Mouse (Mus musculus) left cerebral cortex, adult 8-10 months (tissue): ENCODE data around the gene Lbhd2. TPM values are rescaled to one million over a fixed set of nuclear protein-coding genes. Genes with fewer than 3 reads are reported as not detected.

Experiments
- DNase-seq, 2 experiments: peaks; one replicate each; pipeline ENCODE4 v3.0.0; 2022; ENCODE audit warnings: low spot score in 2 of 2
- total RNA-seq, 4 experiments: library from RNA; stranded (reverse); gene quantifications; 2 replicates each; pipeline ENCODE4 v1.2.4; 2022

Gene Lbhd2
- total RNA-seq, 4 experiments from 2014 or later = 2.4 to 4.8 (median 3.5) TPM

- no peak for DNase-seq
These were observed 1.7 kb upstream of the Lbhd2 start for GRCm38 (mm10) chr12:111404880-111405279.

GRCm38 (mm10) chr12:111409583-111409982 is 3.0 kb downstream of the Lbhd2 start:
- no peak for DNase-seq

GRCm38 (mm10) chr12:111411631-111412355 is 5.2 kb downstream of the Lbhd2 start:
- no peak for DNase-seq

- DNase-seq = no peak
These were observed 6.1 kb downstream of the Lbhd2 start for GRCm38 (mm10) chr12:111412581-111413284.

- peak; percentile 72 to 82 for DNase-seq
These were observed 6.7 kb downstream of the Lbhd2 start for GRCm38 (mm10) chr12:111413300-111413699.

- DNase-seq = no peak
These were observed 10.5 kb downstream of the Lbhd2 start, which contains the start of gene Exoc3l4 for GRCm38 (mm10) chr12:111416921-111417779. Gene Exoc3l4, plus strand, starts transcription at chr12:111417017.

GRCm38 (mm10) chr12:111419918-111420317 is 13.3 kb downstream of the Lbhd2 start:
- DNase-seq = no peak

- DNase-seq = no peak
These were observed 14.5 kb downstream of the Lbhd2 start for GRCm38 (mm10) chr12:111420946-111421709.

- no peak for DNase-seq
These were observed 16.2 kb downstream of the Lbhd2 start for GRCm38 (mm10) chr12:111422852-111423251.

GRCm38 (mm10) chr12:111423570-111424129 is 17.0 kb downstream of the Lbhd2 start:
- no peak for DNase-seq

GRCm38 (mm10) chr12:111424547-111424946 is 17.9 kb downstream of the Lbhd2 start:
- no peak for DNase-seq

GRCm38 (mm10) chr12:111425258-111425657 is 18.6 kb downstream of the Lbhd2 start:
- peak; percentile 51 to 85 for DNase-seq

- peak; percentile 64 to 98 for DNase-seq
These were observed 19.3 kb downstream of the Lbhd2 start for GRCm38 (mm10) chr12:111425789-111426460.

GRCm38 (mm10) chr12:111427438-111428113 is 21.0 kb downstream of the Lbhd2 start:
- no peak for DNase-seq

- no peak for DNase-seq
These were observed 21.8 kb downstream of the Lbhd2 start for GRCm38 (mm10) chr12:111428364-111428763.

GRCm38 (mm10) chr12:111428961-111429911 is 22.6 kb downstream of the Lbhd2 start:
- no peak for DNase-seq

GRCm38 (mm10) chr12:111430049-111430867 is 23.6 kb downstream of the Lbhd2 start:
- no peak for DNase-seq
